Mouse (Mus musculus) intestine, embryonic 16.5 days (tissue): ENCODE measurements around the gene Srcin1. TPM values are rescaled to one million over a fixed set of nuclear protein-coding genes. Genes with fewer than 3 reads are reported as not detected.

ENCODE experiments used
- ATAC-seq: fragments of 200-750 bp; cut with Nextera tagmentation; 2 replicates; pipeline ENCODE4 v1.8.0; 2017; ENCODE audit warnings: moderate TSS enrichment, moderate library complexity
- H3K27ac ChIP-seq: fragments of 300-500 bp; sonication (generic); 2 replicates; pipeline ENCODE4 v1.5.1; 2014; ENCODE audit warnings: mild to moderate bottlenecking, low read length
- H3K27me3 ChIP-seq: fragments of 300-500 bp; sonication (generic); replicated peaks from 2 replicates; pipeline ENCODE4 v1.6.1; 2014; ENCODE audit warnings: low read length, control low read depth, mixed read lengths; ENCODE audit not compliant: control insufficient read depth, insufficient read depth
- H3K36me3 ChIP-seq: fragments of 300-500 bp; sonication (generic); 2 replicates; pipeline ENCODE4 v1.6.1; 2014; ENCODE audit warnings: low read length, control low read depth; ENCODE audit not compliant: control insufficient read depth, insufficient read depth
- H3K4me1 ChIP-seq: fragments of 300-500 bp; sonication (generic); 2 replicates; pipeline ENCODE4 v1.6.1; 2014; ENCODE audit warnings: low read length, control low read depth, mixed read lengths; ENCODE audit not compliant: control insufficient read depth, insufficient read depth
- H3K4me2 ChIP-seq: fragments of 300-500 bp; sonication (generic); 2 replicates; pipeline ENCODE4 v1.6.1; 2014; ENCODE audit warnings: low read depth, low read length, control low read depth
- H3K4me3 ChIP-seq: fragments of 300-500 bp; sonication (generic); 2 replicates; pipeline ENCODE4 v1.5.1; 2014; ENCODE audit warnings: mild to moderate bottlenecking, low read length
- H3K9ac ChIP-seq: fragments of 300-500 bp; sonication (generic); 2 replicates; pipeline ENCODE4 v1.6.1; 2014; ENCODE audit warnings: low read depth, low read length
- H3K9me3 ChIP-seq: fragments of 300-500 bp; sonication (generic); 2 replicates; pipeline ENCODE4 v1.6.1; 2016; ENCODE audit warnings: low read length, control low read depth; ENCODE audit not compliant: control insufficient read depth
- WGBS: fragments of 180-500 bp; shearing (Covaris S2); extraction: QIAGEN DNeasy Blood & Tissue Kit; methylation state at CpG from one replicate; pipeline ENCODE4 v1.1.7; 2014; 5-methylcytosine and 5-hydroxymethylcytosine counted together
- polyA plus RNA-seq: library from polyadenylated mRNA; unstranded; fragments of >200 nt; fragmentation: Nextera tagmentation; extraction: Ambion mirVana; gene quantifications from 2 replicates; pipeline ENCODE4 v1.2.1, GENCODE M21; 2015

Gene Srcin1
- polyA plus RNA-seq, 1 experiment from 2014 or later = 0.12 TPM

DNA sequence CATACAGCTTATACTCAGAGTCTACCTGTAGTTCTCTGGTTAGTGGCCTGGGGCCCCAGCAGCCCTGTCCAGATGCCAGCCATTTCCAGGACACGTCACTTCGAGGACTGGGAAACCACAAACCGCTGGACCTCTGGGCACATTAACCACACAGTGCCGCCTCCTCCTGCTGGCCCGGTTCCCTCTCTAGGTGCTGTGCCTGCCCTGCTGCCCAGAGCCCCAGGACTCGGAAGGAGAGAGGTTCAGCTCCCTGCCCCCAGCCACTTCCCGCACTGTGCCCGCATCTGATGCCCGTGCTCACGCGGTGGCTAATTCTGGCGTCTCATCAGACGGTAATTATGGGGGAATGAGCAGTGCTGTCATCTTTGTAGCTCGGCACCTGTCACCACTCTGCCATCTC lies 12.3 kb downstream of the Srcin1 start:
- H3K9me3 ChIP-seq = no peaks in the 10 kb centered on the region
- no peak overlapping the region for H3K27ac ChIP-seq
- H3K9ac ChIP-seq = no peak overlapping the region
- H3K36me3 ChIP-seq = no peaks in the 10 kb centered on the region
- WGBS = 71% methylated on average over 14 of the region's 14 CpGs
- H3K4me1 ChIP-seq = peaks cover 12% of the 10 kb centered on the region
- H3K4me2 ChIP-seq = no peak overlapping the region
- ATAC-seq = no peak
- H3K27me3 ChIP-seq = peaks cover 10% of the 10 kb centered on the region
- no peak overlapping the region for H3K4me3 ChIP-seq

DNA sequence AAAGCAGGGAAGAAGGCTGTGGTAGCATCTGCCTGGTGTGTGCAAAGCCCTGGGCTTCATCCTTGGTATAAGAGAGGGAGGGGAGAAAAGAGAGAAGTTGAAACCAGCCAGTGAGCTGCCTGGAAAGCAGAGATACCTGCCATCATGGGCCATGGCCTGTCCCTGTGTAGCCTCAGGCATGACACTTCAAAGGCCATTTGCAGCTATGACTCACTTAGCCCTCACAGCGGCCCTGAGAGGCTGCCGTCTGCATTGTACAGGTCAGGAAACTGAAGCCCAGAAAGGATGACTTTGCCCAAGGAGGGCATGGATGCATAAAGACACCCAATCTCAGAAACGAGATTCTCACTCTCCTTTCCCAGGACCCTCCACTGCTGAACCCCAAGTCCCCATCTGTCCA lies 13.4 kb downstream of the Srcin1 start:
- Histone ChIP-seq H3K9me3 (no peaks in the 10 kb centered on the region), H3K4me1 (peaks cover 10% of the 10 kb centered on the region), H3K27me3 (peaks cover 10% of the 10 kb centered on the region), H3K36me3 (no peaks in the 10 kb centered on the region), H3K4me2 (no peak overlapping the region), H3K9ac (no peak overlapping the region), H3K27ac (no peak overlapping the region), H3K4me3 (no peak overlapping the region)
- no peak for ATAC-seq
- 32% methylated on average over 3 of the region's 3 CpGs for WGBS

DNA sequence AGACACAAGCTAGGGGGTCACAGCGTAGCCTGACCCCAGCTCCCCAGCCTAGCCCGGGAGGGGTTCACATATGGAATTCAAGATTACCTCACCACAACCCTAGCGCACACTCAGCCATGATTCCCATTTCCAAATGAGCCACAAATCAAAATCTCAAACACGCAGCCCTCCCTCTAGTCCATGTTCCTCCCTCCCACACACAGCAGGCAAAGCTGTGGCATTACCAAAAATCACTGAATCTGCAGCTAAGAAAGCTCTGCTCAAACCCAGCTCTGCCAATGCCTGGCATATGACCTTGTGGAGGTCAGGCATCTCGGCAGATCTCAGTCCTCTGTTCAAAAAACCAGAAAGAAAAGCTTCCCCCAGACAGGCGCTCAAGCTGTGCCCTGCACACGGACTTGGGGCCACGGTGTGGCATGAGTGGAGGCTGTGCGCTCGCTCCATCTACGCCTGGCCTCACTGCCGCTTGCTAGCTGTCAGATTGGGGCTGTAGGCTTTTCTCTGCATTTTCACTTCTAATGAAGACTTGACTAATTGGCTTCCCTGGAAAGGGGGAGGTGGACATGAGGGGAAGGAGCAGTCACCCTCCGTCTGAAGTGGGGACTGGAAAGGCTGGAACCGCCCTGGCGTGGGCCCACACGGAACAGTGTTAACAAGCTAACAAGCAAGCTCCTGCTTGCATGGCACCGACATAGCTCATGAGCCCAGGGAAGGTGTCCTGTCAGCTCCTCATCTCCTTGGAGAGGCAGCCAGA lies 15.6 kb downstream of the Srcin1 start:
- H3K4me1 ChIP-seq = no peaks in the 10 kb centered on the region; the same call in 1 of the 2 replicates
- H3K9me3 ChIP-seq = no peaks in the 10 kb centered on the region
- no peak overlapping the region for H3K4me3 ChIP-seq
- H3K4me2 ChIP-seq = no peak overlapping the region
- ATAC-seq = no peak
- H3K27ac ChIP-seq = no peak overlapping the region
- WGBS = 50% methylated on average over 17 of the region's 17 CpGs
- H3K36me3 ChIP-seq = no peaks in the 10 kb centered on the region
- H3K27me3 ChIP-seq = no peaks in the 10 kb centered on the region; the same call in 1 of the 2 replicates
- H3K9ac ChIP-seq = no peak overlapping the region

DNA sequence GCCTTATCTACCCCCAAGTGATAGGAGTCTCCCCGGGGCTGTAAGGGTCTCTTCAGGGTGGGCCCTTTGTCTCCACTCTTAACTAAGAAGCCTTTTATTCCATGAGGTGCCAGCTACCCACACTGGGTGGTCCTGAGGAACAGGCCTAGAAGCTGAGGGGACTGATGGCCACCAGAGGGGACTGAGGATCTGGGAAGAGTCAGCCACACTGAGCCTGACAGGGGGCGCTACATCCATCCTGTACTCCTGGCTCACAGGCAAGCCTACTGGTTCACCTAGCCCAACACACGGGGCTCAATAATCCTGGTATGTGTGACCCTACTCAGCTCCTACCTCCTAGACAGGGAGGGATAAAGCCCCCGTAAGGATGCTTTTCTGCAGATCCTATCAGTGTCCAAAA lies 16.4 kb downstream of the Srcin1 start:
- Histone ChIP-seq H3K4me2 (no peak overlapping the region), H3K36me3 (no peaks in the 10 kb centered on the region), H3K9ac (no peak overlapping the region), H3K4me3 (no peak overlapping the region), H3K4me1 (no peaks in the 10 kb centered on the region; the same call in 1 of the 2 replicates), H3K9me3 (no peaks in the 10 kb centered on the region), H3K27me3 (0 out of 2 replicates have a peak, but pooled peaks cover 2% of the 10 kb centered on the region), H3K27ac (no peak overlapping the region)
- 49% methylated on average over 4 of the region's 4 CpGs for WGBS
- no peak for ATAC-seq

DNA sequence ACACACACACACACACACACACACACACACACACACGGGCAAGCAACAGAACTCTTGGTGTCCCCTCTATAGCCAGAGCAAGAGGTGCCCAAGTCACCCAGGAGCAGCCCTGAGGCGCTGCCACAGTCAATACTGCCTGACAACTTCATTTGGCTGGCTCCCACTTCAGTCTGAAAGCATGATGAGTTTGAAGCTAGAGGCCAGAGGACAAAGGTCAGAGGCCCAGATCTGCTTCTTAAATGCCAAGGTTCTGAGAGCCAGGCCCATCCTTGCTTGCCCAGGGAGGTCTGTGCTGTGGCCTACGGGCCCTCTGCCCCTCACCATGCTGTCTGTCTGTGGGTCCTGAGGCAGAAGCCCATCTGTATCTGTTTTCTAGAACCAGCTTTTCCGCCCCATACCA lies 18.1 kb downstream of the Srcin1 start:
- H3K27me3 ChIP-seq = 0 out of 2 replicates have a peak, but pooled peaks cover 2% of the 10 kb centered on the region
- no peaks in the 10 kb centered on the region for H3K9me3 ChIP-seq
- H3K4me3 ChIP-seq = no peak overlapping the region
- H3K9ac ChIP-seq = no peak overlapping the region
- ATAC-seq = no peak
- H3K27ac ChIP-seq = no peak overlapping the region
- H3K4me1 ChIP-seq = no peaks in the 10 kb centered on the region; the same call in 1 of the 2 replicates
- H3K4me2 ChIP-seq = no peak overlapping the region
- WGBS = 42% methylated on average over 4 of the region's 4 CpGs
- no peaks in the 10 kb centered on the region for H3K36me3 ChIP-seq

DNA sequence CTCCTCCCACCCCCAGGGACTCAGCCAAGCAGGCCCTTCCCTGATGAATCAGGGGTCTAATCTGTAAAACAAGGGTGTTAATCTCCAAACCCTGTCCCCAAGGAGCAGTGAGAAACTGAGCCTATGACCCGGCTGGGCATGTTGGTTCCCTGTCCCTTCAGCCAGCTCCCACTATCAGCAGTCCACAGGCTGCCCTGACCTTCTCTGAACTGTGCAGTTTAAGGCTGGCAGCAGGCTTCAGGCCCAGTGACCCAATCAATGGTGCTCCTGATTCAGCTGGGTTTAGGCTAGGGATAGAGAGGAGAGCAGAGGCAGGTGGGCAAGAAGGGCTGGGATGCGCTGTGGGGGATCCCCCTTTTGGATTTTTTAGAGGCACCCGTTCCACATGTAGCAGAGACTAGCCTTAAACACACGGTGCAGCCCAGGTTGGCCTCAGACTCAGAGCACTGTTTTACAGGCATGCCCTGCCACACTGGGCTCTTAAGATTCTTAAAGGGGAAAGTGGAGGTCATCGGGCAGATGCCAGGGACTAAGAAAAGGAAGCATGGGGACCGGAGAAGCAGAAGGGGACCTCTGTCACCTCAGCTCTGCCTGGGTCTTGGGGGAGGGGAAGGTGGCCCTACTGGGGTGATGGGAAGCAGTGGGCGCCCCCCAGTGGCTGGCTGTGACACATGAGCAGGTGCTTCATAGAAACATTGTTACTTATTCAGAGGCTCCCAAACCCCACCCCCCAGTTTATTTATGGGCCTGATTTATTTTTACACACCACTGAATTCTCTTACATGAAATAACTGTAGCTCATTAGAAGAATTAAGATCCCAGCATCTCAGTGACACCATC lies 19.2 kb downstream of the Srcin1 start:
- Histone ChIP-seq H3K27me3 (peaks cover 8% of the 10 kb centered on the region), H3K9ac (no peak overlapping the region), H3K27ac (no peak overlapping the region), H3K36me3 (no peaks in the 10 kb centered on the region), H3K4me3 (no peak overlapping the region), H3K4me1 (no peaks in the 10 kb centered on the region; the same call in 1 of the 2 replicates), H3K4me2 (no peak overlapping the region), H3K9me3 (no peaks in the 10 kb centered on the region)
- no peak for ATAC-seq
- WGBS = 39% methylated on average over 7 of the region's 7 CpGs

DNA sequence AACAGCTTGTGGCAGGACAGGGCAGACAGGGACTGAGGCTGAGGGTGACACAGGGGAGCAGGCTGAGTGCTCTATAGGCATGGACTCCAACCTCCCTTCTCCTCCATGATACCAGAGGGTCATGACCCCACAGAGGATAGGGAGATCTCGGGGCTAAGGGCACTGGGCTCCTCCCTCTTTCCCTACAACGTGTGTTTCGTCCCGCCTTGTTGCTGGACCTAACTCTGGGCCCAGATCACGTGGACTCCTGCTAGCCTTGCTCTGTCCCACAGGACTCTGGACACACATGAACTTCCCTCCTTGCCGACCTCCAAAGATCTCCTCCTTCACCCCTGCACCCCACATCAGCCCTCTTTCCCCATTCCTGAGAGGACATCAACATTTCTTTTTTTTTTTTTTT lies 20.8 kb downstream of the Srcin1 start:
- Histone ChIP-seq H3K36me3 (no peaks in the 10 kb centered on the region), H3K4me2 (no peak overlapping the region), H3K27me3 (peaks cover 25% of the 10 kb centered on the region), H3K27ac (no peak overlapping the region), H3K4me3 (no peak overlapping the region), H3K4me1 (no peaks in the 10 kb centered on the region; the same call in 1 of the 2 replicates), H3K9me3 (no peaks in the 10 kb centered on the region), H3K9ac (no peak overlapping the region)
- ATAC-seq = no peak
- WGBS = 43% methylated on average over 6 of the region's 6 CpGs

DNA sequence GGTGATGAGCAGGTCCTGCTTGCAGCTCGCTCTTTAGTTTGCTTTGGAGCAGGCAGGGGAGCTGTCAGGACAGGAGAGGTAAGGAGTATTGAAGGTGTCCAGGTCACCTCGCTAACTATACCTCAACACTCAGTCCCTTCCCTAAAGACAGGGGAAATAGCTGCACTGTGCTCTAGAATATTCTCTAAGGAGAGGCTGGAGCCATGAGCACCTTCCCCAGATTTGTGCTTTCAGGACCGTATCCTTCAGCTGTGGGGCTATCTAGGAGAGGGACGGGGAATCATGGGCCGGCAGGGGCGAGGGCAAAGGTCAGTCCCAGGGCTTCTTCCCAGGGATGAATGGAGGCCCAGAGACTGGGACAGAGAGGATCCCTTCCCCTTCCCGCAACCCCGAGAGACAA lies 23.8 kb downstream of the Srcin1 start:
- no peaks in the 10 kb centered on the region for H3K36me3 ChIP-seq
- H3K27ac ChIP-seq = no peak overlapping the region
- no peak overlapping the region for H3K4me3 ChIP-seq
- H3K9me3 ChIP-seq = no peaks in the 10 kb centered on the region
- H3K27me3 ChIP-seq = peaks cover 51% of the 10 kb centered on the region
- WGBS = 22% methylated on average over 8 of the region's 8 CpGs
- H3K9ac ChIP-seq = no peak overlapping the region
- H3K4me2 ChIP-seq = no peak overlapping the region
- H3K4me1 ChIP-seq = no peaks in the 10 kb centered on the region; the same call in 1 of the 2 replicates
- no peak for ATAC-seq

DNA sequence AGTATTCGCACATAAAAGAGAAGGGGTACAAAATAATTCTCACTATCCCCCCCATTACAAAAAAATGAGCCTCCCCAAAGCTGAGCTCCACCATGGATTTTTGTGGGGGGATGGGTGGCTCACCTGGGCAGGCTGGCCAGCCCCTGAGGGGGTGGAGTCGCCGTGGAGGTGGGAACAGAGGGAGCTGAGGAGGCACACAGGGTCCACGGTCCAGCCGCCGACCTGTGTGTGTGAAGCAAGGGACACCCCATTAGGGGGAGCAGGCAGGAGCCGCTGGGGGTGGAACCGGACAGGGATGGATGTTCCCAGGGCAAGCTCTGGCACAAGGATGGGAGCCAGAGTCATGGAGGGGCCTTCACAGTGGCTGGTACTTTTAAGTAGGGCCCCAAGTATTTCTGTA lies 27.2 kb downstream of the Srcin1 start:
- Histone ChIP-seq H3K27me3 (peaks cover 67% of the 10 kb centered on the region), H3K4me2 (no peak overlapping the region), H3K36me3 (no peaks in the 10 kb centered on the region), H3K4me1 (peaks cover 5% of the 10 kb centered on the region), H3K4me3 (no peak overlapping the region), H3K27ac (no peak overlapping the region), H3K9ac (no peak overlapping the region), H3K9me3 (no peaks in the 10 kb centered on the region)
- ATAC-seq = no peak
- 47% methylated on average over 8 of the region's 8 CpGs for WGBS
